Mouse (Mus musculus): ENCODE data around the gene Olfr103. TPM values are rescaled to one million over a fixed set of nuclear protein-coding genes. Genes with fewer than 3 reads are reported as not detected.

The Olfr103 gene
- not detected for polyA plus RNA-seq (2012; fragmentation: generic; extraction: Trizol)

DNA sequence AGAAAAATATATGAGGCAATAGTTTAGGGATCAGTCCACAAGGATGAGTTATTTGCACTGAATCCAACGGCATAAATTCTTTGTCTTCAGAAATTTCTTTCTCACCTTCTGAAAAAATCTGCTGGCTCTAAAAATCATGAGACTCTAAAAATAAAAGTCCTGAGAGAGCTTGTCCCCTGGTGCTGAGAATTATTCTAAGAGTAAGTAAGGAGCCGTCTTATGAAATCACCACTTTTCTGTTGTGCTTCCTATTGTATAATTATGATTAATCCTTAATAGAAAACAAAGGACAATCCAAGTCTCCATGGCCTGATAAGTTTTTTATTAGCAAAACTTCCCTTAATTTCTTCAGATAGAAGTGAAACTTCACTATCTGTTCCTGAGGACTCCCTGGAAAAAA is at the start of gene Olfr103:
Olfr103 (minus strand) TSS at position 101 of the 400 bp plus-strand sequence.
- H3K36me3 ChIP-seq (ENCODE audit: control insufficient read depth, insufficient read depth), result no peaks in the 10 kb centered on the region
- TF ChIP-seq POLR2A (IDR thresholded peaks at IDR 0.05; ENCODE audit: insufficient read length, low read depth) (no peak), USF1 (IDR thresholded peaks at IDR 0.05; ENCODE audit: low read depth) (no peak), TCF3 (IDR thresholded peaks at IDR 0.05; ENCODE audit: insufficient read length, low read depth) (no peak), SRF (IDR thresholded peaks at IDR 0.05; ENCODE audit: control insufficient read depth, insufficient read length, low read depth) (no peak), MAX (IDR thresholded peaks at IDR 0.05; ENCODE audit: low read depth) (no peak), MYOG (IDR thresholded peaks at IDR 0.05; ENCODE audit: control insufficient read depth in 1 of 3, insufficient read depth in 1 of 3, insufficient read length in 2 of 3, low read depth in 2 of 3) (no peak), POLR2AphosphoS2 (IDR thresholded peaks at IDR 0.05; ENCODE audit: insufficient read length, low read depth) (no peak), MYOD1 (IDR thresholded peaks at IDR 0.05; ENCODE audit: control insufficient read depth in 1 of 3, insufficient read length in 2 of 3, low read depth in 2 of 3) (no peak), TCF12 (IDR thresholded peaks at IDR 0.05; ENCODE audit: insufficient read depth, poor library complexity, severe bottlenecking) (no peak), CEBPB (IDR thresholded peaks at IDR 0.05; ENCODE audit: insufficient read depth, poor library complexity, severe bottlenecking) (no peak), REST (IDR thresholded peaks at IDR 0.05; ENCODE audit: insufficient read depth, insufficient read length) (no peak), E2F4 (IDR thresholded peaks at IDR 0.05; ENCODE audit: insufficient read depth) (no peak)

DNA sequence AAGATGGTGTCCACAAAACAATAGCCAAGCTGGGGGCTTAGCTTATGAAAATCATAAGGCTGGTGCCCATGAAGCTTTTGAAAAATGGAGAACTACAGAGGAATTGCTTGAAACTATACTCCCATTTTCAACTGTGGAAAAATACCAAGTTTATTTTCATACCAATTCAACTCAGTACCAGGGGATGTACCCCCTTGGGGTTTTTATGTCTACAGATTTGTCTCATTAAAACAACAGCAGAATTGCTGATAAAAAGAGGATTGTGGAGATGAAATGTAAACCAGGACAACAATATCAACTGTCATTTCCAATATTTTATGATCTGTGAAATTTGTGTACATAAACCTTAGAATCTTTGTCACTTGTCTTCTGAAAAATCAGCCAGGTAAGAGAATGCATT is 39.2 kb upstream of the Olfr103 start, which contains the start of gene Olfr105-ps:
Olfr105-ps (plus strand) TSS at position 301 of the 400 bp plus-strand sequence.
- H3K4me3 ChIP-seq, result no peak within 1 kb of the TSS
- H3K79me2 ChIP-seq (ENCODE audit: control insufficient read depth, insufficient read depth), result no peaks in the 10 kb centered on the region

More for the DNA sequence above, at the start of gene Olfr103:
- Histone ChIP-seq H3K4me2 (ENCODE audit: low read depth) (no peak within 1 kb of the TSS), H3ac (ENCODE audit: control insufficient read depth, insufficient read length) (no peak within 1 kb of the TSS), H3K79me2 (ENCODE audit: control insufficient read depth, insufficient read depth) (no peaks in the 10 kb centered on the region), H3K4me3 (no peak within 1 kb of the TSS), H3K27me3 (ENCODE audit: control insufficient read depth, insufficient read depth, insufficient read length) (no peaks in the 10 kb centered on the region)

DNA sequence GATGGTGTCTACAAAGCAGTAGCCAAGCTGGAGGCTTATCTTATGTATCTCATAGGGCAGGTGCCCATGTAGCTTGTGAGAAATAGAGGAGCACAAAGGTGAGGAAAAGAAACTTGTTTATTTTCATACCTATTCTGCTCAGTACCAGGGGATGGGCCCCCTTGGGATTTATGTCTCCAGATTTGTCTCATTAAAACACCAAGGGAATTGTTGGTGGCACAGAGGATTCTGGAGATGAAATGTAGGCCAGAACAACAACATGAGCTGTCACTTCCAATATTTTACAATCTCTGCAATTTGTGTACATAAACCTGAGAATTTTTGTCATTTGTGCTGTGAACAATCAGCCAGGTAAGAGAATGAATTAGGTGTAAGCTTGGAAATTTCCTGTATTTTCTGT is 19.8 kb upstream of the Olfr103 start, which contains the start of gene Olfr104-ps:
Olfr104-ps (plus strand) TSS at position 301 of the 400 bp plus-strand sequence.
- H3K79me2 ChIP-seq (ENCODE audit: control insufficient read depth, insufficient read depth), result no peaks in the 10 kb centered on the region
- no peaks in the 10 kb centered on the region for H3K36me3 ChIP-seq (ENCODE audit: control insufficient read depth, insufficient read depth)
- H3K4me3 ChIP-seq, result no peak within 1 kb of the TSS
- H3K27me3 ChIP-seq (ENCODE audit: control insufficient read depth, insufficient read depth, insufficient read length), result no peaks in the 10 kb centered on the region
- no peak within 1 kb of the TSS for H3K4me2 ChIP-seq (ENCODE audit: low read depth)
- TF ChIP-seq REST (IDR thresholded peaks at IDR 0.05; ENCODE audit: insufficient read depth, insufficient read length) (no peak), POLR2A (IDR thresholded peaks at IDR 0.05; ENCODE audit: insufficient read length, low read depth) (no peak), SRF (IDR thresholded peaks at IDR 0.05; ENCODE audit: control insufficient read depth, insufficient read length, low read depth) (no peak), TCF3 (IDR thresholded peaks at IDR 0.05; ENCODE audit: insufficient read length, low read depth) (no peak), MAX (IDR thresholded peaks at IDR 0.05; ENCODE audit: low read depth) (no peak), POLR2AphosphoS2 (IDR thresholded peaks at IDR 0.05; ENCODE audit: insufficient read length, low read depth) (no peak), E2F4 (IDR thresholded peaks at IDR 0.05; ENCODE audit: insufficient read depth) (no peak), MYOG (IDR thresholded peaks at IDR 0.05; ENCODE audit: control insufficient read depth in 1 of 3, insufficient read depth in 1 of 3, insufficient read length in 2 of 3, low read depth in 2 of 3) (no peak), USF1 (IDR thresholded peaks at IDR 0.05; ENCODE audit: low read depth) (no peak), TCF12 (IDR thresholded peaks at IDR 0.05; ENCODE audit: insufficient read depth, poor library complexity, severe bottlenecking) (no peak), MYOD1 (IDR thresholded peaks at IDR 0.05; ENCODE audit: control insufficient read depth in 1 of 3, insufficient read length in 2 of 3, low read depth in 2 of 3) (no peak), CEBPB (IDR thresholded peaks at IDR 0.05; ENCODE audit: insufficient read depth, poor library complexity, severe bottlenecking) (no peak)
- H3ac ChIP-seq (ENCODE audit: control insufficient read depth, insufficient read length), result no peak within 1 kb of the TSS

More for the DNA sequence above, 39.2 kb upstream of the Olfr103 start, which contains the start of gene Olfr105-ps:
- no peaks in the 10 kb centered on the region for H3K27me3 ChIP-seq (ENCODE audit: control insufficient read depth, insufficient read depth, insufficient read length)
- H3K4me2 ChIP-seq (ENCODE audit: low read depth), result no peak within 1 kb of the TSS
- no peaks in the 10 kb centered on the region for H3K36me3 ChIP-seq (ENCODE audit: control insufficient read depth, insufficient read depth)
- TF ChIP-seq REST (IDR thresholded peaks at IDR 0.05; ENCODE audit: insufficient read depth, insufficient read length) (no peak), POLR2AphosphoS2 (IDR thresholded peaks at IDR 0.05; ENCODE audit: insufficient read length, low read depth) (no peak), POLR2A (IDR thresholded peaks at IDR 0.05; ENCODE audit: insufficient read length, low read depth) (no peak), TCF3 (IDR thresholded peaks at IDR 0.05; ENCODE audit: insufficient read length, low read depth) (no peak)
- H3ac ChIP-seq (ENCODE audit: control insufficient read depth, insufficient read length), result no peak within 1 kb of the TSS

DNA sequence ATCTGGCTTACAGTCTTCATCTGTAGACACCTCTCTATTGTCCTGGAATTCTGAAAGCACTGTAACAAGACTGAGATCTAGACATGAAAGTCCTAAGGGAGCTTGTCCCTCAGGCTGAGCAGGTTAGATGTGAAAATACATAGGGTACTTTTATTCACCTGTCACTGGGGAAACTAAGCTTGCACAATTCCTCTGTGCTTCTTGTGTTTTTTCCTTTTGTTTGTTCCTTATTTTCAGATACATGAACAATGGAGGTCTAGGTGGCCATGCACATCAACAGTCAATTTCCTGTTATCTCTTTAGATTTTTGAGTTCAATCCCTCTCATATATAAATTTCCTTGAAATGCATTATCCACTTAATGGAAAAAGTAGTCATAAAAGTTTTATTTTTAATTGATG is 22.5 kb downstream of the Olfr103 start, which contains the start of gene Olfr102:
Olfr102 (minus strand) TSS at position 101 of the 400 bp plus-strand sequence.
- Histone ChIP-seq H3K4me2 (ENCODE audit: low read depth) (no peak within 1 kb of the TSS), H3K79me2 (ENCODE audit: control insufficient read depth, insufficient read depth) (no peaks in the 10 kb centered on the region), H3K4me3 (no peak within 1 kb of the TSS), H3K36me3 (ENCODE audit: control insufficient read depth, insufficient read depth) (no peaks in the 10 kb centered on the region), H3ac (ENCODE audit: control insufficient read depth, insufficient read length) (no peak within 1 kb of the TSS), H3K27me3 (ENCODE audit: control insufficient read depth, insufficient read depth, insufficient read length) (no peaks in the 10 kb centered on the region)
- TF ChIP-seq POLR2AphosphoS2 (IDR thresholded peaks at IDR 0.05; ENCODE audit: insufficient read length, low read depth) (no peak), POLR2A (IDR thresholded peaks at IDR 0.05; ENCODE audit: insufficient read length, low read depth) (no peak), CEBPB (IDR thresholded peaks at IDR 0.05; ENCODE audit: insufficient read depth, poor library complexity, severe bottlenecking) (no peak), TCF3 (IDR thresholded peaks at IDR 0.05; ENCODE audit: insufficient read length, low read depth) (no peak), MYOG (IDR thresholded peaks at IDR 0.05; ENCODE audit: control insufficient read depth in 1 of 3, insufficient read depth in 1 of 3, insufficient read length in 2 of 3, low read depth in 2 of 3) (no peak), USF1 (IDR thresholded peaks at IDR 0.05; ENCODE audit: low read depth) (no peak), E2F4 (IDR thresholded peaks at IDR 0.05; ENCODE audit: insufficient read depth) (no peak), SRF (IDR thresholded peaks at IDR 0.05; ENCODE audit: control insufficient read depth, insufficient read length, low read depth) (no peak), MYOD1 (IDR thresholded peaks at IDR 0.05; ENCODE audit: control insufficient read depth in 1 of 3, insufficient read length in 2 of 3, low read depth in 2 of 3) (no peak), REST (IDR thresholded peaks at IDR 0.05; ENCODE audit: insufficient read depth, insufficient read length) (no peak), MAX (IDR thresholded peaks at IDR 0.05; ENCODE audit: low read depth) (no peak)
